Mouse (Mus musculus) intestine, embryonic 14.5 days (tissue): ENCODE results near the gene Prm2. TPM values are rescaled to one million over a fixed set of nuclear protein-coding genes. Genes with fewer than 3 reads are reported as not detected.
"Not testable (repeated sequence)": the region's sequence is repeated elsewhere in the genome, so short reads cannot be mapped to it uniquely, and the experiment has no call there.

Source experiments
- ATAC-seq: fragments of 200-750 bp; cut with Nextera tagmentation; replicated peaks from 2 replicates; pipeline ENCODE4 v1.8.0; 2017; ENCODE audit warnings: low read depth, moderate number of reproducible peaks, moderate TSS enrichment, moderate library complexity; ENCODE audit not compliant: low FRiP score, low TSS enrichment
- DNase-seq: peaks from one replicate; pipeline ENCODE4 v3.0.0-alpha.2; 2018; ENCODE audit warnings: low spot score
- H3K27ac ChIP-seq: fragments of 300-500 bp; sonication (generic); 2 replicates; pipeline ENCODE4 v1.5.1; 2014; ENCODE audit warnings: low read depth, mild to moderate bottlenecking, control low read depth
- H3K27me3 ChIP-seq: fragments of 300-500 bp; sonication (generic); replicated peaks from 2 replicates; pipeline ENCODE4 v1.6.1; 2014; ENCODE audit warnings: low read length, control low read depth; ENCODE audit not compliant: control insufficient read depth, insufficient read depth
- H3K36me3 ChIP-seq: fragments of 300-500 bp; sonication (generic); 2 replicates; pipeline ENCODE4 v1.6.1; 2014; ENCODE audit warnings: low read length, control low read depth; ENCODE audit not compliant: control insufficient read depth, insufficient read depth
- H3K4me1 ChIP-seq: fragments of 300-500 bp; sonication (generic); replicated peaks from 2 replicates; pipeline ENCODE4 v1.6.1; 2014; ENCODE audit warnings: low read length, control low read depth, mixed read lengths; ENCODE audit not compliant: control insufficient read depth, insufficient read depth
- H3K4me2 ChIP-seq: fragments of 300-500 bp; sonication (generic); 2 replicates; pipeline ENCODE4 v1.6.1; 2014; ENCODE audit warnings: low read length
- H3K4me3 ChIP-seq: fragments of 300-500 bp; sonication (generic); 2 replicates; pipeline ENCODE4 v1.5.1; 2014; ENCODE audit warnings: low read depth, low read length, control low read depth, mixed read lengths
- H3K9ac ChIP-seq: fragments of 300-500 bp; sonication (generic); 2 replicates; pipeline ENCODE4 v1.6.1; 2014; ENCODE audit warnings: mild to moderate bottlenecking, low read length
- H3K9me3 ChIP-seq: fragments of 300-500 bp; sonication (generic); 2 replicates; pipeline ENCODE4 v1.6.1; 2016; ENCODE audit warnings: low read length, control low read depth; ENCODE audit not compliant: control insufficient read depth
- WGBS: fragments of 180-500 bp; shearing (Covaris S2); extraction: QIAGEN DNeasy Blood & Tissue Kit; methylation state at CpG from one replicate; pipeline ENCODE4 v1.1.7; 2014; 5-methylcytosine and 5-hydroxymethylcytosine counted together
- polyA plus RNA-seq: library from polyadenylated mRNA; unstranded; fragments of >200 nt; fragmentation: Nextera tagmentation; extraction: Ambion mirVana; gene quantifications from 2 replicates; pipeline ENCODE4 v1.2.1, GENCODE M21; 2014

Gene Prm2
- polyA plus RNA-seq, 1 experiment from 2014 or later: not detected

DNA sequence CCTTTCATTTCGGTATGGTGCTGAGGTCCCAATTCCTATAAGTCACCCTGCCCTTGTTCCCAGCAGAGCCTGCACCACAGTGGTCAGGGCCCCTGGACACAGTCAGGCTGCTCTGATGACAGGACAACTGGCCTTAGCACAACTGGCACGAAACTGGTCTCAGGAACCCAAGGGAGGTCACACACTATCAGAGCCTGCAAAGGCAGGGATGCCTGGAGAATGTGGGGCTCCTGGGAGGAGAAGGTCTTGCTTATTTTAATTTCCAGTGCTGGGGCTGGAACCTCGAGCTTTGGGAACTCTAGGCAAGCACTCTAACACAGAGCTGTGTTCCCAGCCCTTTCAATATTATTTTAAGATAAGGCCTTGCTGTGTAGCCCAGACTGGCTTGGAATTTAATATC, 24.0 kb upstream of the Prm2 start:
- Histone ChIP-seq H3K4me1 (no peaks in the 10 kb centered on the region; the same call in 1 of the 2 replicates), H3K27me3 (no peaks in the 10 kb centered on the region), H3K27ac (no peak overlapping the region), H3K9ac (no peak overlapping the region), H3K9me3 (no peaks in the 10 kb centered on the region), H3K36me3 (no peaks in the 10 kb centered on the region), H3K4me2 (no peak overlapping the region), H3K4me3 (no peak overlapping the region)
- 72% methylated on average over 3 of the region's 3 CpGs for WGBS
- DNase-seq: no peak
- no peak for ATAC-seq

DNA sequence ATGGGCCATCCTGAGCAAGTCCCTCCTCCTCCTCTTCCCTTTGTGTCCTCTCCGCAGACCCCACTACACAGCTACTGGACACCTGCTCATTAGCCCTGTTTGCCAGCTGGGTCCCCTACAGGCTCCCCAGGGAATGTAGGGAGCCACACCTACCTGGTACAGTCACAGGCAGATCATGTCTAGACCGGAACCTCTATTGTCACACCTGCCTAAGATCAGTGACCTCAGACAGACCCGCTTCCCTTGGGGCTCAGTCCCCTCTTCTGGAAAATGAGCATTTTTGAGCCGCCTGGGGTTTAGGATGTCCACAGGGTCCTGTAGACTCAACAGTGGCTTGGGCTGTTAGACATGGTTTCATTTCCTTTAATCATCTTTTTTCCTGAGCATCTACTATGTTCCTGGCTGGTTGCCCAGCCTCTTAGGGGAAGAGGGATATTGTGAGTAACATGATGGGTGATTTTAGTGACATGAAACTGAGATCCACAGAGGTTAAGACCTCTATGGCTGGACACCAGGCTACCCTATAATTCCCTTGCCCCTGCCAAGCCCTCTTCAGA, 22.7 kb upstream of the Prm2 start:
- no peaks in the 10 kb centered on the region; the same call in 1 of the 2 replicates for H3K4me1 ChIP-seq
- DNase-seq: no peak
- H3K4me2 ChIP-seq: no peak overlapping the region
- 88% methylated on average over 4 of the region's 4 CpGs for WGBS
- H3K9ac ChIP-seq: no peak overlapping the region
- no peaks in the 10 kb centered on the region for H3K36me3 ChIP-seq
- H3K27me3 ChIP-seq: no peaks in the 10 kb centered on the region
- no peaks in the 10 kb centered on the region for H3K9me3 ChIP-seq
- H3K27ac ChIP-seq: no peak overlapping the region
- no peak overlapping the region for H3K4me3 ChIP-seq
- no peak for ATAC-seq

GRCm38 (mm10) chr16:10814864-10815263, 18.9 kb upstream of the Prm2 start:
- Histone ChIP-seq H3K9ac (no peak overlapping the region), H3K4me2 (no peak overlapping the region), H3K4me3 (no peak overlapping the region), H3K27ac (no peak overlapping the region), H3K36me3 (no peaks in the 10 kb centered on the region), H3K27me3 (no peaks in the 10 kb centered on the region), H3K4me1 (no peaks in the 10 kb centered on the region), H3K9me3 (no peaks in the 10 kb centered on the region)
- ATAC-seq (0 out of 2 replicates have a peak, but pooled peaks have one; percentile 23), DNase-seq (no peak)
- WGBS: 69% methylated on average over 4 of the region's 4 CpGs

GRCm38 (mm10) chr16:10813726-10814125, 17.8 kb upstream of the Prm2 start:
- H3K27ac ChIP-seq: no peak overlapping the region
- no peak for ATAC-seq
- no peaks in the 10 kb centered on the region for H3K4me1 ChIP-seq
- H3K36me3 ChIP-seq: no peaks in the 10 kb centered on the region
- no peak overlapping the region for H3K4me2 ChIP-seq
- no peaks in the 10 kb centered on the region for H3K27me3 ChIP-seq
- 82% methylated on average over 4 of the region's 4 CpGs for WGBS
- H3K9ac ChIP-seq: no peak overlapping the region
- H3K9me3 ChIP-seq: no peaks in the 10 kb centered on the region
- DNase-seq: no peak
- H3K4me3 ChIP-seq: no peak overlapping the region

- no peak within 1 kb of the TSS for H3K27ac ChIP-seq
- no peaks in the 10 kb centered on the region for H3K4me1 ChIP-seq
- H3K36me3 ChIP-seq: no peaks in the 10 kb centered on the region
- H3K9me3 ChIP-seq: no peaks in the 10 kb centered on the region
- no peak within 1 kb of the TSS for H3K4me3 ChIP-seq
- 62% methylated on average over 2 of the region's 2 CpGs for WGBS
- no peak within 1 kb of the TSS for H3K4me2 ChIP-seq
- no peaks in the 10 kb centered on the region for H3K27me3 ChIP-seq
- H3K9ac ChIP-seq: no peak within 1 kb of the TSS
- ATAC-seq: no peak
- no peak for DNase-seq
Measured at GRCm38 (mm10) chr16:10812865-10813371, 17.0 kb upstream of the Prm2 start, which contains the start of gene Gm11172. Gene Gm11172, plus strand, starts transcription at chr16:10812915.

- WGBS: 76% methylated on average over 1 of the region's 1 CpGs
- no peaks in the 10 kb centered on the region for H3K36me3 ChIP-seq
- ATAC-seq (no peak), DNase-seq (no peak)
- H3K4me3 ChIP-seq: no peak overlapping the region
- H3K9ac ChIP-seq: no peak overlapping the region
- H3K27me3 ChIP-seq: no peaks in the 10 kb centered on the region
- H3K9me3 ChIP-seq: no peaks in the 10 kb centered on the region
- H3K27ac ChIP-seq: no peak overlapping the region
- H3K4me1 ChIP-seq: no peaks in the 10 kb centered on the region
- no peak overlapping the region for H3K4me2 ChIP-seq
Measured at GRCm38 (mm10) chr16:10810376-10810775, 14.4 kb upstream of the Prm2 start.

DNA sequence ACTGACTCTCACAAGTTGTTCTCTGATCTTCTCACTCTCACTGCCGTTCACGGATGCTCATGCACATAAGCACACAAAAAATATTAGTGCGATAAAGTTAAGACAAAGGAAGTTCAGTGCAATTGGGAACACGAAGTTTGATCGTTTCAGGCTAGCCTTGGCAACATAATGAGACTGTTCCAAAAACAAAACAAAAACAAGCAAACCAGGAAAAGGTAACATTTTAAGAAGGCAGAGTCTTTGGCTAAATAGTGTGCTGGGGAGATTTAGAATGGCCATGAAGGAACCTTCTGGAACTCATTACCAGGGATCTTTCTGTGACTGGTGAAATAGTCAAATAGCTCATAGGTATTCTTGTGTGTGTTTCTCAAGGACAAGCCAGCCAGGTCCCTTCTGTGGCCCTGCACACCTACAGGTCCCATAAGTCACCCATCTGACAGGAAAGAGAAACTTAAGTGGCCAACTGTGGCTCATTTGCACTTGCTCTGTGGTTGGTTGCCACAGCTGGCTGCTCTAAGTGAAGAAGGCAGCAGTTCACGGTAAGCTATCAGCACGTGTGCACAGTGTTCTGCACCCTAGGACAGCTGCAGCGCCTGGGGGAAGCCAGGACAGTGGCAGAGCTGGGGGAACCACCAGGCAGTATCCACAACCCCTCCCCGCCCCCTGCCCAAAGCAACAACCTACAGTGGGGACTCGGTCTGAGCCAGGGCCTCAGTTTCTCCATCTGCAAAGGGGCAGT, 10.0 kb upstream of the Prm2 start, which contains the start of gene Prm1:
Gene Prm1 (minus strand): TSS at position 51 of the 739 bp plus-strand sequence.
- ATAC-seq: no peak
- H3K9ac ChIP-seq: no peak within 1 kb of the TSS
- no peaks in the 10 kb centered on the region for H3K9me3 ChIP-seq
- DNase-seq: no peak
- H3K36me3 ChIP-seq: no peaks in the 10 kb centered on the region
- H3K27me3 ChIP-seq: no peaks in the 10 kb centered on the region
- no peaks in the 10 kb centered on the region for H3K4me1 ChIP-seq
- WGBS: 78% methylated on average over 10 of the region's 10 CpGs
- no peak within 1 kb of the TSS for H3K4me3 ChIP-seq
- no peak within 1 kb of the TSS for H3K4me2 ChIP-seq
- no peak within 1 kb of the TSS for H3K27ac ChIP-seq

DNA sequence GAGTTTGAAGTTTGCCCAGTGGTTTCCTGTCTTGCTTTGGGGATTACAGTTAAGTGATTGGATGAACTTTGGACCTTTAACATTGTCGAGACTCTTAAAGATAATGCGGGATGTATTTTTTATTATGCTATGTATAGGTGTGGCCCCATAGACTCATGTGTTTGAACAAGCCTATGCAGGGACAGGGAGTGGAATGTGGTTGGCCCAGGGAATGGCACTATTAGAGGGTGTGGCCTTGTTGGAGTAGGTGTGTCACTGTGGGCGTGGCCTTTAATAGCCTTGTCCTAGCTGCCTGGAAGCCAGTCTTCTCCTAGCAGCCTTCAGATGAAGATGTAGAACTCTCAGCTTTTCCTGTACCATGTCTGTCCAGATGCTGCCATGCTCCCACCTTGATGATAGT, 6.5 kb upstream of the Prm2 start:
- not testable (repeated sequence) for H3K27me3 ChIP-seq, DNase-seq, H3K4me3 ChIP-seq, H3K36me3 ChIP-seq, H3K27ac ChIP-seq, H3K9me3 ChIP-seq, H3K9ac ChIP-seq, H3K4me1 ChIP-seq, H3K4me2 ChIP-seq
- WGBS: 74% methylated on average over 3 of the region's 3 CpGs
- ATAC-seq: peak; percentile 83; the same call in 1 of the 2 replicates
